Mouse (Mus musculus): ENCODE results near the gene Atp2b2.
"Not testable (repeated sequence)": the region's sequence is repeated elsewhere in the genome, so short reads cannot be mapped to it uniquely, and the experiment has no call there.

The Atp2b2 gene

GRCm38 (mm10) chr6:113778229-113778753, 264.1 kb downstream of the Atp2b2 start:
- DNase-seq = no peak

DNA sequence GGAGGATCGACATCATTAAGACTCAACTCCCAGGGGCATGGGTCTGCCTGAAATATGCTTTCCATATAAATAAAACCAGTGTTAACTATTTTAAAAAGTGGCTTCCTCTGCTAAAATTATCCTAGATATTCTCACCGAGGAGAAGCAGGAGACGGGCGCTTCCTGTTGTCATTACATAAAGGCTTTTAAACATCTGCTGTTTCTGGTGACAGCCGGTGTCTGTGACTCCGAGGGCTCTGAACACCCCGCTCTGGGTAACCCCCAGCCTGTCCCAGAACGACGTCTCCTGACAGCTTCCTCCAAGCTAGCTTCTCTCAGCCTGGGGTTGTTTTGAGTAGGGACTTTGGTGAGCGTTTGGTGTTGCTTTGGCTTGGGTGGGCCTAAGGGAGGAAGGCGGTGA, 273.6 kb downstream of the Atp2b2 start:
- no peak for DNase-seq

GRCm38 (mm10) chr6:113761644-113762043, 280.8 kb downstream of the Atp2b2 start:
- peak; percentile 86 for DNase-seq

- no peak for DNase-seq
Measured at GRCm38 (mm10) chr6:113749119-113749685, 293.2 kb downstream of the Atp2b2 start.

DNA sequence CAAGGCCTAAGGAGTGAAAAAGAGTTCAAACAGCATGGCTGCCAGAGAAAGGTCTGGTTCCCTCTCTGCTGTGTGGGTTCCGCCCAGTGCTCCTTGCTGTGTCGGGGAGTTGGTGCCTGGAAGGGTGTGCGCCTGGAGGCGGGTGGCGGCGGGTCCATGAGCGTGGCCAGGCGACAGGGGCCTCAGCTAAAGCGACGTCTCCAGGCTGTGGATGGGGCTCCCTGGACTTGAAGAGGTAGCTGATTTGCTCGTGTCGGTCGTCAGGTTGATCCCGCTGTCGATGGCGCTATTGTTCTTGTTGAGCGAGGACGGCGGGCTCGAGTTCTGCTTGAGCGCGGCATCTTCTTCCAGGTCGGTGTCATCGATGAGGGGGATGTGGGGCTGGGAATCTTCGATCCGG, 294.1 kb downstream of the Atp2b2 start:
- no peak for DNase-seq

GRCm38 (mm10) chr6:113747284-113747683, 295.1 kb downstream of the Atp2b2 start:
- no peak for DNase-seq

GRCm38 (mm10) chr6:113745117-113745516, 297.3 kb downstream of the Atp2b2 start:
- DNase-seq = no peak

DNA sequence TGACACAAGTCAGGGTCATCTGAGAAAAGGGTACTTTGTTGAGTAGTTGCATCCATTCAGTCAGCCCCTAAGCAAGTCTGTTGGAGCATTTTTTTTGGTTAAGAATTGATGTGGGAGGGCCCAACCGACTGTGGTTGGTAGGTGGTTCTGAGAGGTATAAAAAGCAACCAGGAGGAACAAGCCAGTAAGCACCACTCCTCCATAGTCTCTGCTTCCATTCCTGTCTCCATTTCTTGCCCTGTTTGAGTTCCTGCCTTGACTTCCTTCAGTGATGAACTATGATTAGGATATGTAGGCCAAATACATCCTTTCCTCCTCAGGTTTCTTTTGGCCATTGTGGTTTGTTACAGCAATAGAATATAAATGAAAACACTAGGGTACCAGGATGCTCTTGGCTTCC, 299.3 kb downstream of the Atp2b2 start:
- DNase-seq = no peak

GRCm38 (mm10) chr6:113742321-113742720, 300.1 kb downstream of the Atp2b2 start:
- no peak for DNase-seq

GRCm38 (mm10) chr6:113741425-113741824, 301.0 kb downstream of the Atp2b2 start:
- DNase-seq = no peak

GRCm38 (mm10) chr6:113740236-113741217, 301.9 kb downstream of the Atp2b2 start, which contains the start of gene Sec13:
Gene Sec13, minus strand, starts transcription at chr6:113740743.
- DNase-seq = peak; percentile 81

- DNase-seq = no peak
Measured at GRCm38 (mm10) chr6:113737318-113738046, 304.9 kb downstream of the Atp2b2 start.

- DNase-seq = no peak
Measured at GRCm38 (mm10) chr6:113731296-113731695, 311.1 kb downstream of the Atp2b2 start.

DNA sequence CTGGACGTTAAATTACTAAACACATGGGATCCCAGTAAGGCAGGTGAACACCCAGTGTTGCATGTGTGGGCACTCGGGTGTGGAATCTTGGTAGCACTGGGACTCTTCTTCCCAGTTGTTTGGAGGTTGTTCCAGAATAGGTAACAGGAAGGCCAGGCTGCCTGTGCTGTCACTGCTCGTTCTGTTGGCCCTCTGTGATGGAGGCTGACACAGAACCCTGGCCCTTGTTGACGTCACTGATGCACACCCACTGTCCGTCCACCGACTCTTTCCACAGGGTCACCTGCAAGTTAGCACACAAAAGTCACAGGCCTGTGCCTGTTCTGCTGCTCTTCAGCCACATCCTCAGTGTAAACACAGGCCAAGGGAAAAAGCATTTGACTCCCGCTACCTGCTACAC, 314.2 kb downstream of the Atp2b2 start:
- DNase-seq = no peak

GRCm38 (mm10) chr6:113721061-113721460, 321.4 kb downstream of the Atp2b2 start:
- no peak for DNase-seq

- no peak for DNase-seq
Measured at GRCm38 (mm10) chr6:113719878-113720277, 322.5 kb downstream of the Atp2b2 start, which contains the start of gene Ghrl. Gene Ghrl, minus strand, starts transcription at chr6:113719880.

- DNase-seq = peak; percentile 76
Measured at GRCm38 (mm10) chr6:113717541-113717940, 324.9 kb downstream of the Atp2b2 start.

DNA sequence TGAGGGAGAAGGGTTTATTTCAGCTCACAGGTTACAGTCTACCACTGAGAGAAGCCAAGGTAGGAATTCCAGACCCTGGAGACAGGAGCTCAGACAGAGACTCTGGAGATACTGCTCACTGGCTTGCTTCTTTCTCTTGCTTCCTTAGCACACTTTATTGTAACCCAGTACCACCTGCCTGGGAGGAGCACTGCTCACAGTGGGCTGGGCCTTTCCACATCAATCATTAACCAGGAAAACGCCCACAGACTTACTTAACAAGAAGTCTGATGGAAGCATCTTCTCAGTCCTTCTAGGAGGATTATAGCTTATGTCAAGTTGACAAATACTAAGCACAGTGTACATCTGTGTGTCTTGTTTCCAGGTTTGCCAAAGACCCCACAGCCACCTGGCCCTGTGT, 327.6 kb downstream of the Atp2b2 start:
- no peak for DNase-seq

DNA sequence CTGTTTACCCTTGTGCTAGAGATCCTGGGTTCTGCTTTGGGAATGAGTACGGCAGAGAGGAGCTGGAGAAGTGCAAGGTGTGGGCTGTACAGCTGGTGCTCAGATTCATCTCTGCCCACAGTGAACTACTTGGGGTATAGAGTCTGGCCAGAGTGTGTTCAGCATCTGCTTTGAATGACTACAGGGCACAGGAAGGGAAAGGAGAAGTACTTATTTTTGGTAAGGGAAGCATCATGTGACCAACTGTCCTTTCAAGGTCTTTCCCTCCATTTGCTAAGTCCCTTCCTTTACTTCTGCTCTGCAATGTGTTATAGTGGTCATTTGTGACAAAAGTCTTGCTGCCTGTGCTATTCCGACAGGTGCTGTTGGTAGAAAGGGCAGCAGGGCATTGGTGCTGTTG, 328.1 kb downstream of the Atp2b2 start:
- no peak for DNase-seq

GRCm38 (mm10) chr6:113713389-113713788, 329.0 kb downstream of the Atp2b2 start:
- DNase-seq = not testable (repeated sequence)

GRCm38 (mm10) chr6:113712718-113713117, 329.7 kb downstream of the Atp2b2 start:
- DNase-seq = no peak

DNA sequence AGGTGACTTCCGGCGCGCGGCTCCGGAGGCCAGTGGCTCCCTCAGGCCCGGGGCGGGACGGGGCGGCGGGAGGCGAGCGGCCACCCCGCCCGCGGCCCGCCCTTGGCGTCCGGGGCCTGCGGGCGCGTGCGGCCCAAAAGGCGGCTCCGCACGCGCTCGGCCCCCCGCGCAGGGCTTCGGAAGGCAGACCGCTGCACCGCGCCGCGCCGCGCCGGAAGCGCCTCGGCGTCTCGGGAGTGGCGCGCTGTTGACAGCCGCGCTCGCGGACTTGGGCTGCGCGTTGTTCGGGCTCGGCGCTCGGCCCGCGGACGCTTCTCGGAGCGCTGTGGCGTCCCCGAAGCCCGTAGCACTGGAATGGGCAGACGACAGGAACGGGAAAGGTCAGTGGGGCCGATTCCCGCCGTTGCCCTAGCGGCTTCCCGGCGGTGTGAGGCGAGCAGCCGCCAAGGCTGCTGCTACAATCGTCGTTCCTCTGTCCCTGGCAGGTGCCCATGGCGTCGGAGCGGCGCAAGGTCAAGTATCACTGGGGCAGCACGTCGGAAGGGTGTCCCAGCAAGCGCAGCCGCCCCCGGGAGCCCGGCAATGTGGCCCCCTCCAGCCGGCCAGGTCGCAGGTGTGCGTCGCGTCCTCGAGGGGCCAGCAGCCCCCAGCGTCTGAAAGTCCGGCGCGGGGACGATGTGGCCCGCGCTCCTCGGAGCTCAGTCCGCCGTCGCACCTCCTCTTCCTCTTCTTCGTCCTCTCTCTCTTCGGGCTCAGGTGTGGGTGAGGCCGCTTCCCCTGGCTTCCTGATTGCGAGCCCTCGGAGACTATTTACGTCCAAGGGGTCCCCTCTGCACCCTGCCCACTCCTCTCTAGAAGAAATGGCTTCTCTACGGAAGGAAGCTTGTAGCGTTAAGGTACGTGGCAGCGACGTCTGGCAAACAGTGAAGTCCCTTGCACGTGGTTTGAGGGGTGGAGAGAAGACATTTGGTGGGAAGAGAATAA, 344.9 kb downstream of the Atp2b2 start:
- peak; percentile 51 for DNase-seq

All from cerebellum, adult 9-10 months (tissue).